Mouse (Mus musculus) myocyte (in vitro differentiated cells): ENCODE measurements around the gene Eps8.

ENCODE experiments used
- E2F4 ChIP-seq: IDR thresholded peaks from one replicate; pipeline ENCODE4 v1.6.1; 2011; ENCODE audit warnings: mild to moderate bottlenecking, control low read depth, moderate library complexity; ENCODE audit not compliant: insufficient read depth
- MAX ChIP-seq: IDR thresholded peaks from one replicate; pipeline ENCODE4 v1.6.1; 2011; ENCODE audit warnings: low read depth, mild to moderate bottlenecking, control low read depth
- MYOD1 ChIP-seq, 3 experiments: IDR thresholded peaks; one replicate each; pipeline ENCODE4 v1.6.1; 2011; ENCODE audit warnings: control low read depth in 2 of 3, low read depth in 2 of 3, mild to moderate bottlenecking in 2 of 3, moderate library complexity in 1 of 3; ENCODE audit not compliant: insufficient read length in 2 of 3, control insufficient read depth in 1 of 3
- MYOG ChIP-seq, 3 experiments: IDR thresholded peaks; one replicate each; pipeline ENCODE4 v1.6.1; 2011; ENCODE audit warnings: control low read depth in 2 of 3, low read depth in 2 of 3, mild to moderate bottlenecking in 2 of 3; ENCODE audit not compliant: insufficient read length in 2 of 3, control insufficient read depth in 1 of 3, insufficient read depth in 1 of 3
- POLR2A ChIP-seq: IDR thresholded peaks from one replicate; pipeline ENCODE4 v1.6.1; 2011; ENCODE audit warnings: low read depth, mild to moderate bottlenecking, control low read depth, moderate library complexity; ENCODE audit not compliant: insufficient read length
- POLR2AphosphoS2 ChIP-seq: IDR thresholded peaks from one replicate; pipeline ENCODE4 v1.6.1; 2011; ENCODE audit warnings: low read depth, control low read depth; ENCODE audit not compliant: insufficient read length
- REST ChIP-seq: IDR thresholded peaks from one replicate; pipeline ENCODE4 v1.6.1; 2011; ENCODE audit warnings: mild to moderate bottlenecking, control low read depth, moderate library complexity; ENCODE audit not compliant: insufficient read depth, insufficient read length
- SRF ChIP-seq: IDR thresholded peaks from one replicate; pipeline ENCODE4 v1.6.1; 2011; ENCODE audit warnings: low read depth; ENCODE audit not compliant: control insufficient read depth, insufficient read length
- TCF12 ChIP-seq: IDR thresholded peaks from one replicate; pipeline ENCODE4 v1.6.1; 2011; ENCODE audit warnings: mild to moderate bottlenecking, control low read depth; ENCODE audit not compliant: poor library complexity, insufficient read depth, severe bottlenecking
- TCF3 ChIP-seq: IDR thresholded peaks from one replicate; pipeline ENCODE4 v1.6.1; 2011; ENCODE audit warnings: low read depth, control low read depth; ENCODE audit not compliant: insufficient read length
- USF1 ChIP-seq: IDR thresholded peaks from one replicate; pipeline ENCODE4 v1.6.1; 2011; ENCODE audit warnings: low read depth, mild to moderate bottlenecking, control low read depth, moderate library complexity

DNA sequence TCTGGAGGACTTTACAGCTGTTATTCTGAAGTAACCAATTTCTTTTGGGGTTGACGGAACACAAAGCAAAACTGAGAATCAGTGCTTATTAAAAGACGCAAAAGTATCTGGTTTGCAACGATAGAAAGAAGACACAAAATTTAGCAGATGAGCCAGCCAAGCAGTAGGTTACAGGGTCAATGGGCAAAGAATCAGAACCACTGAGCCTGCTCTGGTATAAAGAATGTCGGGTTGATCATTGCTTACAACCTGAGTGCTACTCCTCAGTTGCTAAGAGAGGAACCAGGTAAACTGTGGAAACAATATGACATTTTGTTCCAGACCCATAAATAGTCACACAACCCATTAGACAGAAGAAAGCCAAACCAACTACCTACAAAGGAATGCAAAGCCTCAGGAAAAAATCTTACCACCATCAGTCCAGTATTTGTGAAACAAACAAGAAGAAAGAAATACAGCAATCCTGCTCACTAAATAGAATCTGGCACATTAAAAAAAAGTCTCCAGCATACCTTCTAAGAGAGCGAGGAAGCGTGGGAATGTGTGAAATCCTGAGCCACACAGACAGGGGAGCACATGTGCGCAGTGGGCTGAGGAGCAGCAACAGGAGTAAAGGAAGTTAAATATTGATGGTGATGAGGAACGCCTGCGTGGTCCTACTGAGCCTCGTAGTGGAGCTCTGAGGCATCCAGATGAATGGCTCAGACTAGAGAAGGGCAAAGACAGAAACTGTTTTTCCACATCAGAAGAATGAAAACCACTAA is 66.0 kb downstream of the Eps8 start:
- TF ChIP-seq E2F4, result no peak
- no peak for TF ChIP-seq POLR2AphosphoS2
- TF ChIP-seq MYOG (IDR thresholded peaks at IDR 0.05; ENCODE audit: control insufficient read depth in 1 of 3, insufficient read depth in 1 of 3, insufficient read length in 2 of 3, low read depth in 2 of 3), result no peak
- no peak for TF ChIP-seq TCF12
- no peak for TF ChIP-seq POLR2A
- no peak for TF ChIP-seq REST
- no peak for TF ChIP-seq MYOD1 (IDR thresholded peaks at IDR 0.05; ENCODE audit: control insufficient read depth in 1 of 3, insufficient read length in 2 of 3, low read depth in 2 of 3)
- TF ChIP-seq MAX, result no peak
- TF ChIP-seq USF1, result no peak
- TF ChIP-seq SRF, result no peak
- no peak for TF ChIP-seq TCF3
